Mouse (Mus musculus) forebrain, embryonic 10.5 days (tissue): Measurements from ENCODE around the gene Acaa1b. TPM values are rescaled to one million over a fixed set of nuclear protein-coding genes. Genes with fewer than 3 reads are reported as not detected.

Source experiments
- DNase-seq: peaks from one replicate; pipeline ENCODE4 v3.0.0-alpha.2; 2017; ENCODE audit warnings: low spot score; ENCODE audit errors: extremely low spot score
- H3K27ac ChIP-seq: fragments of 300-500 bp; sonication (generic); 2 replicates; pipeline ENCODE4 v1.5.1; 2016; ENCODE audit warnings: mild to moderate bottlenecking
- H3K27me3 ChIP-seq: fragments of 300-500 bp; sonication (generic); 2 replicates; pipeline ENCODE4 v1.6.1; 2016; ENCODE audit warnings: mild to moderate bottlenecking; ENCODE audit not compliant: poor library complexity, severe bottlenecking
- H3K36me3 ChIP-seq: fragments of 300-500 bp; sonication (generic); replicated peaks from 2 replicates; pipeline ENCODE4 v1.6.1; 2016; ENCODE audit warnings: mild to moderate bottlenecking, moderate library complexity
- H3K4me1 ChIP-seq: fragments of 300-500 bp; sonication (generic); 2 replicates; pipeline ENCODE4 v1.6.1; 2016
- H3K4me3 ChIP-seq: fragments of 300-500 bp; sonication (generic); 2 replicates; pipeline ENCODE4 v1.5.1; 2016; ENCODE audit warnings: mild to moderate bottlenecking, moderate library complexity
- H3K9me3 ChIP-seq: fragments of 300-500 bp; sonication (generic); 2 replicates; pipeline ENCODE4 v1.6.1; 2016; ENCODE audit warnings: mild to moderate bottlenecking, moderate library complexity
- WGBS: fragments of 180-500 bp; shearing (Covaris S2); methylation state at CpG from one replicate; pipeline ENCODE4 v1.1.7; 2016; 5-methylcytosine and 5-hydroxymethylcytosine counted together
- polyA plus RNA-seq: library from polyadenylated mRNA; unstranded; fragments of >200 nt; fragmentation: Nextera tagmentation; extraction: Ambion mirVana; gene quantifications from 2 replicates; pipeline ENCODE4 v1.2.1, GENCODE M21; 2016

The Acaa1b gene
- polyA plus RNA-seq, 1 experiment from 2014 or later: 1.8 TPM

GRCm38 (mm10) chr9:119130692-119131091 lies 26.2 kb downstream of the Acaa1b start:
- WGBS: 72% methylated on average over 5 of the region's 5 CpGs
- DNase-seq: no peak

GRCm38 (mm10) chr9:119128436-119129181 lies 28.3 kb downstream of the Acaa1b start:
- 76% methylated on average over 12 of the region's 12 CpGs for WGBS
- no peaks in the 10 kb centered on the region for H3K36me3 ChIP-seq
- DNase-seq: no peak
- no peak overlapping the region for H3K27ac ChIP-seq
- no peaks in the 10 kb centered on the region for H3K27me3 ChIP-seq
- no peak overlapping the region for H3K4me3 ChIP-seq
- no peaks in the 10 kb centered on the region for H3K9me3 ChIP-seq
- peaks cover 6% of the 10 kb centered on the region; the same call in 1 of the 2 replicates for H3K4me1 ChIP-seq

More at GRCm38 (mm10) chr9:119130692-119131091, 26.2 kb downstream of the Acaa1b start:
- no peak overlapping the region for H3K4me3 ChIP-seq
- peaks cover 6% of the 10 kb centered on the region; the same call in 1 of the 2 replicates for H3K4me1 ChIP-seq
- no peaks in the 10 kb centered on the region for H3K9me3 ChIP-seq
- H3K36me3 ChIP-seq: no peaks in the 10 kb centered on the region
- no peaks in the 10 kb centered on the region for H3K27me3 ChIP-seq
- H3K27ac ChIP-seq: no peak overlapping the region

DNA sequence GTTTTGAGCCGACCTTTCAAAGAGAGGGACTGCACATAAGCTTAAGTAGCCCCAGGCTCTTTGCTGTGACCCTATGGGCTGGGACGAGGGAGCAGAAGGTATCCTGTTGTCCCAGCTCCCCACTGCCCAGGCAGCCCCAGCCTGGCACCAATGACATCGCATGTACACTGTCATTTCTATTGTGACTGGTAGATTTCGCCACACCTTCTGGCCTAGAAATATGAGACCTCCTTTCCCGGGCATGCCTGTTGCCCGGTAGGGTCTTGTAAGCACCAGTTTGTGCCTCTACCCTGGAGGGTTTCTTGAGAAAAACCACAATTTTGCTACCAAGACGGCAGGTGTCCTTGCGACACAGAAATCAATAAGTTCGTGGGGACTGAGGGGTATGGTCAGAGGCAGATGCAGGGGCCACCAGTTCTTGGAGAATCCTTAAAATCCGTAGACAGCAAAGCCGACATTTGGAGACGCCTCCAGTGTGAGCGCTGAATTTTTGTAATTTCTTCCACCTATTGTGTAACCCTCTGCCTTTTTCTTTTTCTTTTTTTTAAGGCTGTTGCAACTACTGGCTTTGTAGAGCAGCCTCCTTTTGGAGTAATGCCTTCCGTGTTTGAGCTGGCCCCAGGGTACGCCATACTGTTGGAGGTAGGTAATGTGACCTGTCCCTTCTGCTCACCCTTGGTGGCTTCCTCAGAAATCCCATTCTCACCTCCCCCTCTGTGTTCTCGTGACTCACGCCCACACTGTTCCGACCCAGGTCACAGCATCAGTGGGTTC lies 34.1 kb downstream of the Acaa1b start:
- Histone ChIP-seq H3K9me3 (no peaks in the 10 kb centered on the region), H3K4me1 (peaks cover 16% of the 10 kb centered on the region), H3K27me3 (no peaks in the 10 kb centered on the region), H3K36me3 (no peaks in the 10 kb centered on the region), H3K4me3 (no peak overlapping the region), H3K27ac (no peak overlapping the region)
- no peak for DNase-seq
- 88% methylated on average over 18 of the region's 18 CpGs for WGBS

GRCm38 (mm10) chr9:119120168-119120560 lies 36.7 kb downstream of the Acaa1b start:
- no peak for DNase-seq
- Histone ChIP-seq H3K36me3 (no peaks in the 10 kb centered on the region), H3K4me1 (peaks cover 16% of the 10 kb centered on the region), H3K27me3 (no peaks in the 10 kb centered on the region), H3K4me3 (no peak overlapping the region), H3K9me3 (no peaks in the 10 kb centered on the region), H3K27ac (no peak overlapping the region)
- WGBS: 80% methylated on average over 3 of the region's 3 CpGs

DNA sequence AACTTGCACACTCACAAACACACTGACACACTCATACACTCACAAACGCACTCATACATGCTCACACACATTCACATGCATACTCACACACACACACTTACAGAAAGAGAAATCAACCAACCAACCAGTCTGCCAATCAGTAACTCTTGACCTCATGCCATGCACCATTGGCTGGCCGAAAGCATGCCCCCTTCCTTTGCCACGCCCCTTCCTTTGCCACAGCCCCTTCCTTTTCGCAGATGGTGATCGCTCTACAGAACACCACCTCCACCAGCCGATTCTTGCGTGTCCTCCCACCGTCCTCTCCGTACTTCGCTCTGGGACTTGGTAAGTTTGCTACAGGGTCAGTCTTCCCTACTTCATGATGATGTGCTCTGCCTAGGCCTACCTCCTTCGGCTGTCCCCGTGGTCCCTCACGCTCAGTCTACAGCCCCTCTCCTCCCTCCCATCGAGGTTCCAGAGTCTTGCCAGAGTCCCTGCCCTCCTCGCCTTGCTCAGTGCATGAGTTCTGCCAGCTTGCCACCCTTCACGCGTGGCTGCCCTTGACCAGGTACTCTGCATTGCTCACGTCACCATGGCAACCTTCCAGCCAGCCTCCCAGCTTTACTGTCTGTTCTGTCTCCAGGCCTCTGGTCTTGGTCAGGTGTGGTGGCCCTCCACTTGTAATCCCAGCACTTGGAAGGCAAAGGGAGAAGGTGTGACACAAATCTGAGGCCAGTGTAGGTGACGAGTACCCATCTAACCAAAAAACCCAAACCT lies 37.3 kb downstream of the Acaa1b start:
- Histone ChIP-seq H3K9me3 (no peaks in the 10 kb centered on the region), H3K4me1 (peaks cover 16% of the 10 kb centered on the region), H3K27ac (no peak overlapping the region), H3K4me3 (no peak overlapping the region), H3K36me3 (no peaks in the 10 kb centered on the region), H3K27me3 (no peaks in the 10 kb centered on the region)
- WGBS: 89% methylated on average over 19 of the region's 19 CpGs
- no peak for DNase-seq

DNA sequence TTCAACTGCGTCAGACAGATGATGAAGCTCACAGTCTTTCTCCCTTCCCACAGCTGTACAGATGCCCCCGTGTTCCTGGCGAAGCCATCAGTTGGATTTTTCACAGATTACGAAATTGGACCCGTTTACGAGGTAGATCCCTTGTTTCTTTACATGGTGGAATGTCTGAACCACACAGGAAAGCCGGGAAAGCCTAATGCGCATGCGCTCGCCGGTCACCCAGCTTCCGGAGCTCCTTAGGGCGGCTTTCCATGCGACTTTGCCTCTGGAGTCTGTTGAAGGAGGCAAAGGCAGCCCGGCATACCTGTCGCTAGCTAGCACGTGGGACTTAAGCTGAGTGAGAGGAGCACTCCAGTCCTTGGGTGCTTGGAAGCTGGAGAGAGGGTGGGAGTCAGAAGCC lies 42.0 kb downstream of the Acaa1b start:
- Histone ChIP-seq H3K27me3 (no peaks in the 10 kb centered on the region), H3K36me3 (no peaks in the 10 kb centered on the region), H3K27ac (no peak overlapping the region), H3K4me1 (peaks cover 19% of the 10 kb centered on the region), H3K9me3 (no peaks in the 10 kb centered on the region), H3K4me3 (no peak overlapping the region)
- WGBS: 86% methylated on average over 17 of the region's 17 CpGs
- no peak for DNase-seq

DNA sequence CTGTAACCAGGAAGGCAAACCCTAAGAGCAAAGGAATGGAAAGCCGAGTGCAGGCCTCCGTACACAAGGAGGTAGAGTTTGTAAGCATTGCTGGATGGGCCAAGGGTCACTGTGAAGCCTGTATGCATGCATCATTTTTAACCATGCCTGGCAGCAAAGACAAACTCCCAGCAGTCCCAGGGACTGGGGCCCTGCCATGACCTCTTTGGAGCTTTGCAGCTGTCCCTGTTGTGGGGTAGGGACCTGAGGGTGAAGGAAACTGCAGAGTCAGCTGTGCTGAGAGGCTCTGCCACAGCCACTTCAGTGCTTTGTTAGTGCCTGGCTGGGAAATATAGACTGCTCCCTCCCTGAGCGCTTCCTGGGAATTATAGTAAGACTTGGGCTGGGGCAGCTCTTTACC lies 46.3 kb downstream of the Acaa1b start:
- Histone ChIP-seq H3K27me3 (no peaks in the 10 kb centered on the region), H3K36me3 (no peaks in the 10 kb centered on the region), H3K4me1 (peaks cover 19% of the 10 kb centered on the region), H3K4me3 (no peak overlapping the region), H3K9me3 (no peaks in the 10 kb centered on the region), H3K27ac (peak overlapping the region; percentile 63)
- DNase-seq: no peak
- WGBS: 51% methylated on average over 3 of the region's 3 CpGs

DNA sequence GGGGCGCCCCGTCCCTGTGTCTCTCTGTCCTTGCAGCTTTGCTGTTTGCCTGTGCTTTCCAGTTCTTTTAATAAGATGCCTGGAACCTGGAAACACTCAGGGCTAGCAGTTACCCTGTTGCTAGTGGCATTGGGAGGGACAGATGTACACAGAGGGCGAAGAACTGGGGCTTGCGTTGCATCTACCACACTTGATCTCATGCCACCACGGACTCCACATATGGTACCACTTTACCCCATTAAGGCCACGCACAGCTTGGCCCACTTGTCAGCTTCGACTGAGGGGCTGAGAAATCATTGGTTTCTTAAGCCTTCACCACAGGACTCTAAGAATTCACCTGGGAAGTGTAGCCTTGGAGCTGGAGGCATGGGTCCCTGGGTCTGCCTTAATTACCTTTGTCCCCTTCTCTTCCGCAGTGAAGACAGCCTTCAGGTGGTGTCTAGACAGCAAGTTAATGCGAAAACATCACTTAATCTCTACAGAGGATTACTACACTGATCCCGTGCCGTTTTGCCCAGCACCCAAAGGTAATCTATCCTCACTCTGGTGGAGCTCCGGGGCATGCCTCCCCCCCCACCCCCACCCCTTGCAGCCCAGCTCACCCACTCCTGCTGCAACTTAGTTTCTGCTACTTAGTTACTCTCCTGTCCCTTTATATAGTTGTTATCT lies 47.1 kb downstream of the Acaa1b start:
- Histone ChIP-seq H3K4me1 (peaks cover 19% of the 10 kb centered on the region), H3K27me3 (no peaks in the 10 kb centered on the region), H3K27ac (peak overlapping the region; percentile 63; the same call in 1 of the 2 replicates), H3K36me3 (no peaks in the 10 kb centered on the region), H3K9me3 (no peaks in the 10 kb centered on the region), H3K4me3 (no peak overlapping the region)
- DNase-seq: no peak
- 45% methylated on average over 12 of the region's 12 CpGs for WGBS

GRCm38 (mm10) chr9:119107566-119107965 lies 49.3 kb downstream of the Acaa1b start:
- Histone ChIP-seq H3K27ac (no peak overlapping the region), H3K9me3 (no peaks in the 10 kb centered on the region), H3K4me1 (peaks cover 29% of the 10 kb centered on the region), H3K27me3 (peaks cover 19% of the 10 kb centered on the region), H3K4me3 (no peak overlapping the region), H3K36me3 (no peaks in the 10 kb centered on the region)
- WGBS: 91% methylated on average over 4 of the region's 4 CpGs
- DNase-seq: no peak

- H3K27me3 ChIP-seq: peaks cover 19% of the 10 kb centered on the region
- H3K27ac ChIP-seq: peak overlapping the region; percentile 37; the same call in 1 of the 2 replicates
- H3K4me3 ChIP-seq: peak overlapping the region; percentile 76
- DNase-seq: no peak
- H3K4me1 ChIP-seq: peaks cover 29% of the 10 kb centered on the region
- H3K36me3 ChIP-seq: no peaks in the 10 kb centered on the region
- no peaks in the 10 kb centered on the region for H3K9me3 ChIP-seq
- 4% methylated on average over 19 of the region's 19 CpGs for WGBS
Observed at GRCm38 (mm10) chr9:119102783-119103113, 54.1 kb downstream of the Acaa1b start.

- 4% methylated on average over 44 of the region's 44 CpGs for WGBS
- peak within 1 kb of the TSS; percentile 68 for H3K27ac ChIP-seq
- no peaks in the 10 kb centered on the region for H3K36me3 ChIP-seq
- H3K9me3 ChIP-seq: no peaks in the 10 kb centered on the region
- peaks cover 32% of the 10 kb centered on the region for H3K4me1 ChIP-seq
- peak; percentile 82 for DNase-seq
- peaks cover 19% of the 10 kb centered on the region for H3K27me3 ChIP-seq
- peak within 1 kb of the TSS; percentile 76 for H3K4me3 ChIP-seq
Observed at GRCm38 (mm10) chr9:119101992-119102782, 54.7 kb downstream of the Acaa1b start, which contains the start of gene Dlec1. Dlec1 (plus strand) TSS chr9:119102478.
